Mouse (Mus musculus): ENCODE data around the gene Ube2s. TPM values are rescaled to one million over a fixed set of nuclear protein-coding genes. Genes with fewer than 3 reads are reported as not detected.
"Not testable (repeated sequence)": the region's sequence is repeated elsewhere in the genome, so short reads cannot be mapped to it uniquely, and the experiment has no call there.

Gene Ube2s
- total RNA-seq (2015) = 280 and 341 TPM in 2 replicates
- 169 and 190 TPM in 2 replicates for total RNA-seq (2017)

DNA sequence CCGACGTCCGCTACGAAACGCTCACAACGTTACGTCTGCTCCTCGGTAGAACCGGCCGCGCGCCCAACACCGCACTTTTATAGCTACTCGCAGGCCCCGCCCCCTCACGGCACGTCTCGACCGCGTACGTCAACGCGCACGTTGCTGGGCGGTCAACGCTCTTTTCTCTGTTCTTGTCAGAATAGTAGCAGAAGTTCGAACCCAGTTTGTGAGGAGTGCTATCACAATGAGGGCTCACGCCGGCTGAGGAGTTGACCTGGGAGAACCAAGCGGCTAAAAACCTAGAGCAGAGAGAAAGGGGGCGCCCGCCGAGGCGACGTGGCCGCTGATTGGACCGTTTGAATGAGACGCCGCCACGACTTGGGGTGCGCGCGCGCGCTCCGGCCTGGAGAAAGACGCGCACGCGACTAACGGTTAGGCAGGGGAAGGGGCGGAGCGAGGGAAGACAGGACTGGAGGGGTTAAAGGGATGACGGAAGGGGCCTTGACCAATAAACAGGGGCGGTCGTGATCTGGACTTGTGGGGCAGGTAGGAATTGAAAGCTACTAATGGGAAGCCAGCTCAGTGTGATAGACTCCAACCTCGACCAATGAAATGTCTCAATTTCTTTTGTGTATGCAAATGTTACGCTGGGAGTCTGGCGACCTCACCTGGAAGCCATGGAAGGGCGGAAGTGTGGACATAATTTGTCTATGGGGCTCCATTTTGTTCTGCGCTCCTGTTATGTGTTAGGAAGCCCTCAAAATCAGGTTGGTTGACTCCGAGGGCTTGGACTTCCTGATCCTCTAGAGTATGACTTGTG is at the start of gene Ube2s:
TSS of gene Ube2s (minus strand) at position 288 of the 802 bp plus-strand sequence.
- peak; percentile 92 for ATAC-seq (replicated peaks; ENCODE audit: poor library complexity)

DNA sequence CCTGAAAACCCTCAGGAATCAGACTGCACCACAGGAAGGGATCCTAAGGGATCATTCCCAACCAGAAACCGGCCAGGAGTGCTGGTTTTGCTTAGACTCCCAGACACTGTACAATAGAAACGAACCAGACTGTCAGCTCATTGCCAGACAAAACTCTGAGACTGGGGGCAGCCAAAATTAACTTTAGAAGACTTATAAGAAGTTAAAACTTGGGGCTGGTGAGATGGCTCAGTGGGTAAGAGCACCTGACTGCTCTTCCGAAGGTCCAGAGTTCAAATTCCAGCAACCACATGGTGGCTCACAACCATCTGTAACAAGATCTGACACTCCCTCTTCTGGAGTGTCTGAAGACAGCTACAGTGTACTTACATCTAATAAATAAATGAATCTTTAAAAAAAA is 48.5 kb upstream of the Ube2s start:
- not testable (repeated sequence) for ATAC-seq (replicated peaks; ENCODE audit: poor library complexity)

DNA sequence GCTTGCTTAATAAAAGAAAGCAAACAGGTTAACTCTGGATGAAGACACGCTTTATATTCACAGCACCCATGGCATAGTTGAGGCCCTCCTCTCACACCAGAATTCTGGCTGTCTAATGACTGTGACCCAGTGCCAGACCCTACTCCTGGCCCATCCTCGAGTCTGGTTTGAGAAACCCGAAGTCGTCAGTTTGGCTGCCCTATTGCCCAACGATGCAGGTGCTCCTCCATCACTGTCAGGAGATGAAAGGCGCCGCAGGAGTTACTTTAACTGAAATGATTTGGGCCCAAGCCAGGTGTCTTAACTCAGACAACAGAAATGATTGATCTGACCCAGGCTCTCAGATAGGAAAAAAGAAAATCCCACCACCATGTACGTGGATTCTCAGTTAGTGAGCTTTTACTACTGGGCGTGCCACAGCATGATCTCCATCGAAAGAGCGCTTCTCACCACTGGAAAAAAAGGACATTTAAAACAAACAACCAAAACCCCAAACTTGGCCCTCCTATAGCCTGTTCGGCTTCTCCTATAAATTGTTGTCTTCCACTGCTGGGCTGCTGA is 47.1 kb upstream of the Ube2s start:
- no peak for ATAC-seq (replicated peaks; ENCODE audit: poor library complexity)

DNA sequence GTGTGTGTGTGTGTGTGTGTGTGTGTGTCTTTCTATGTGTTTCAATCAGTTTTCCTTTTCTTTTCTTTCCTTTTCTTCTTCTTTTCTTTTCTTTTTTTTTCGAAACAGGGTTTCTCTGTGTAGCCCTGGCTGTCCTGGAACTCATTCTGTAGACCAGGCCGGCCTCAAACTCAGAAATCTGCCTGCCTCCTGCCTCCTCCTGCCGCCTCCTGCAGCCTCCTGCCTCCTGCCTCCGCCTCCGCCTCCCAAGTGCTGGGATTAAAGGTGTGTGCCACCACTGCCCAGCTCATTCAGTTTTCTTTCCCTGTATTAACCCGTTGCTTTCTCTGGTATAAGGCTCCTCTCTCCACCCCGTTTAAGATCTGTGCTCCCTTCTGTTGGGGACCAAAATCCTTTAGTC is 44.9 kb upstream of the Ube2s start:
- no peak for ATAC-seq (replicated peaks; ENCODE audit: poor library complexity)

DNA sequence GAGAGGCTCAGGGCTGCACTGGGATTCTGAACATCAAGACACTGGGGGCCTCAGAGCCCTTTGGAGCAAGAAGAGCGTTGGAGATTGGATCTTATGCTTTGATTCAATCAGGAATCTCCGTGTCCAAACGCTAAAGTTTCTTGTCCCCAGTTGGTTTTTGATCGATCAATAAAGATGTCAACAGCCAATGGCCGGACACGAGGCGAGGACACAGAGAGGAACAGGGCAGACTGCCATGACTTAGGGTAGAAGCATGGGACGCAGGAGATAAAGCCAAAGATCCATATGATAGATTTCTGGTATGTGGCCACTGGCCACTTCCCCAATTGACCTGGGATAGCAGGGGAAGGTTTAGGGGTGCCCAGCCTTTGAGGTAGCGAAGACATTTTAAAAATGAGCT is 44.1 kb upstream of the Ube2s start:
- ATAC-seq (replicated peaks; ENCODE audit: poor library complexity) = no peak

DNA sequence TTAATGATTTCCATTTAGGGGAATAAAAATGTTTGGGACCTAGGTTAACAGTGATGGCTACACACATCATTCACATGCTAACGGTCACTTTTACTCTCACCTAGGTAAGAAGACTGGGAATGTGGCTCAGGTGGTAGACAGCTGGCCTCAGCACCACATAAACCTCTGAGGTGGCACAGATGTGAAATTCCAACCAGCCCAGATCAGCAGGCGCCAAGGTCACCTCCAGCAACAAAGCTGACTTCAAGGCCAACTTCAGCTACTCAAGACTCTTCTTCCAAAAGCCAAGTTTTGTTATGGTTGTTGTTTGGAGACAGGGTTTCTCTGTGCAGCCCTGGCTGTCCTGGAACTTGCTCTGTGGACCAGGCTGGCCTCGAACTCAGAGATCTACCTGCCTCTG is 41.2 kb upstream of the Ube2s start:
- ATAC-seq (replicated peaks; ENCODE audit: poor library complexity) = no peak

DNA sequence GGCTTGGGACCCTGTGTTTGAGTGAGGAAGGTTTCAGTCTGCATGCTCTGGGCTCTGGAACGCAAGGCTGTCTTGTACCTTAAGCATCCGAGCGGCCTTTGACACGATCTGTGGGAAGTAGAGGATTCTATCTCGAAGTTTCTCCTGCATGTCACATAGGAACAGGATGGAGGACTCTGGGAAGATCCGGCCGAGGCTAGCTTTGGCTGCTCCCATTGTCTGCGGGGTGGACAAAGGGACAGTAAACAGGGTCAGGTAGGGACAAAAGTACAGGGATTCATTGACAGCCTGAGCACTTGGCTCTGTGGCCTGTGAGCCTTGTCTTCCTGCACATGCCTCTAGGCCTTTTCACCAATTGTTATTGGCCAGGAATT is 38.9 kb upstream of the Ube2s start:
- no peak for ATAC-seq (replicated peaks; ENCODE audit: poor library complexity)

DNA sequence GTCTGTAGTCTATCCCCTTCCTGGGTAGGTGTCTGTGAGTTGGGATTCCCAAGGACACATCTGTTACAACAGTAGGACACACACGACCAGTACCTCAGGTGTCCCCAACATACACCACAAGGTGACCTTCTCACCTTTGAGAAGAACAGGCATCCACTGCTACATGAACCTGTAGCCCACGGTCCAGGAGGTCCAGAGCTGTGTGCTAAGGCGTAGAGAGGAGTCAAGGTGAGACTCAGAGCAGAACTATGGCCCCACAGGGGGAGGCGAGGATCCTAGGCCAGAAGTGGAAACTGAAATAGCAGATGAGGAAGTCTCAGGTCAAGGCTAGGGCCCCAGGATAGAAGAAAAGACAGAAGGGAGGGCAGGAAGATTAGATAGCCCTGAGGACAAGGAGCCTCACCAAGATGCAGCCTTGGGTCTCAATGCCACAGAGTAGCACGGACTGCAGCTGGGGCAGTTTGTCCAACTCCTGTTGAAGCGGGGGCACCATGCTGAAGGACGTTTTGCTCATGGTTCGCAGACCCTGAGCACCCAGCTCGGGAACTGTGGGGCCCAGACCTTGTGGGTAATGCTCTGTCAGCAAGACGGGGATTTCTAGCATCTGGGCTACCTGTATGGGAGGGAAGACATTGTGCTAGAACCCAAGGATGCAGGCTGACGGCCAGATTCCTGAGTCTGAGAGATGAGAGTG is 38.4 kb upstream of the Ube2s start:
- ATAC-seq (replicated peaks; ENCODE audit: poor library complexity) = no peak

DNA sequence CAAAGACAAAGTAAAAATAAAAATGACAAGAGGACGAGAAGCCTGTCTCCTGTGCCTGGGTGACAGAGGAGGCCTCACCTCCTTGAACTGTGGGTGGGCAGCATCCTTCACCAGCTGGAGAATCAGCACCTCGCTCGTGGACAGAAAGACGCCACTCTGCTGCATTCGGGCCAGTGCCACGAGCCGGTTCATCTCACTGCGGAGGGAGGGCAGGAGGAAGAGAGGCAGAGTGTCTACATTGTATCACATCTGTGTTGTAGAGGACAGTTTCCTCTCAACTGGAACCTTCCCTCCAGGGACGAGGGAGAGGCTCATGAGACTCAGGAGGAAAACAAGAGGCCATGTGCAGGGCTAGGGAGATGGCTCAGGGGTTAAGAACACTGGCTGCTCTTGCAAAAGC is 37.0 kb upstream of the Ube2s start:
- no peak for ATAC-seq (replicated peaks; ENCODE audit: poor library complexity)

DNA sequence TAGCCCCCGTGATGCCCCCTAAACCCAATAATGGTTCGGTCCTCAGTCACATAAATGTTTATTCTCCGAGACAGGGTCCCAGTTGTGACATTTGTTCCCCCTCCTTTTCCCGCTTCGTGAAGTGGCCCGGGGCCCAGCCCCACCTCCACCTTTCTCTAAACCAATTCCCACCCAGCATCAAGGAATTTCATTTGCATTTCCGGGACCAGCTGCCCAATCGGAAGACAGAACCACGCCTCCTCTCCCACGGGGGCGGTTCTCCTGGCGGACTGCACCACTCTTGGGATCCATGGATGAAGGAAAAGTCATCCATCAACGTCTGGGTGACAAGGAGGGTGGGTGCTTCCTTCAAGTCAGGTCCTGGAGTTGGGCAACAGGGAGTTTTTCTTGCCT is 32.5 kb upstream of the Ube2s start:
- ATAC-seq (replicated peaks; ENCODE audit: poor library complexity) = 0 out of 2 replicates have a peak, but pooled peaks have one; percentile 18

DNA sequence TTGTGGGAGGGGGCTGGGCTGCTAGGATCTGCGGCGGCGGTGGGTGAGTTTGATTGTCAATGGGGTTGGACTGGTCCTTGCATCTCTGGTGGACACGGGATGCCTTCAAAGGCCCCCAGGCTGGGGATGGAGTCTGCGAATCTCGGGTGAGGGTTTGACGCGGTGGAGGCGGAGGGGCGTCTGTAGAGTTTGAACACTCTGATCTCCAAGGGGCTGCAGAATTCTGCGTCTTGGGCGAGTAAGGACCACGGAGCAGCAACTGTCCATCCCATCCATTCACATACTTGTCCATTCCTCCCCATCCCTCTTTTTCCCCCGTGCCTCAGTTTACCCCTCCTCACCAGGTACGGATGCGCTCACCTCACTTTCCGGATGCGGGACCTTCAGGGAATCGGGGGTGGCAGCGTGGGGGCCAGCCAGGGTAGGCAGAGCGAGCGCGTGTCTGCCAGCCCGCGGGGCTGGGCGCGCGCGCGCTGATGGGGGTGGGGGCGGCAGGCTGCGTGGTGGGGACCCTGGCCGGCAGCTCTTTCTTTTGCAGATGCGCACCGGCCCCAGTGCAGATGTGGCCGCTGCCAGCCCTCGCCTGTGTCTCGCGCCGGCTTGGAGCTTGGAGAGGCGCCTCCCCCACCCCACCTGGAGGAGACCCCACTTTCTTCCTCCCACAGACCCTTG is 32.0 kb upstream of the Ube2s start, which contains the start of gene Shisa7:
TSS of gene Shisa7 (minus strand) at position 452 of the 672 bp plus-strand sequence.
- no peak for ATAC-seq (replicated peaks; ENCODE audit: poor library complexity)

DNA sequence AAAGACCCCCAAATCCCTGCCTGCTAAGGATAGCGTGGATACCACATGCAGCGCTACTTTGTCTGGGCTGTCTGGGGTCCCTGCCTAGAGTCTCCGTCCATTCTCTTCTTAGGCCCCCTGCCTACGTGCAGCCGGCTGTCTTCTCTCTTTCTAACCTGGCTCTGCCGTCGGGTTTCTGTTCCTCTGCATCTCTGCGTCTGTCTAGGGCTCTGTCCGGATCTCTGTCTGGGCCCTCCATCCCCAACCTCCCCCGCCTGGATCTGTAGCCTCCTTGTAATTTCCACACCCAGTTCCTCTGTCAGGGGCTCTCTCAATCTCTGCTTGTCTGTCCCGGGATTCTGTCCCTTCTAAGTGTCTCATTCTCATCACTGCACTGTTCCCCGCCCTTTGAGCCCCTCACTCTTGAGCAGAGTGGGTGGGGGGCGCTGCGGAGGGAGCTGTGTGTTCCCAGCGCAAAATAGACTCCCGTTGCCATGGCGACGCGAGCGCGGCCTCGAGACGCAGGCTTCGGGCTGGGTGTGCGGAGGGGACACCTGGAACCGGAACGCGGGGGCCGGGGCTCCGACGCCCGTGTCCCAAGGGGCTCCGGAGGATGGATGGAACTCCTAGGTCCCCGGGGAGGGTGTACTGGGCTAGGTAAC is 31.3 kb upstream of the Ube2s start:
- no peak for ATAC-seq (replicated peaks; ENCODE audit: poor library complexity)

DNA sequence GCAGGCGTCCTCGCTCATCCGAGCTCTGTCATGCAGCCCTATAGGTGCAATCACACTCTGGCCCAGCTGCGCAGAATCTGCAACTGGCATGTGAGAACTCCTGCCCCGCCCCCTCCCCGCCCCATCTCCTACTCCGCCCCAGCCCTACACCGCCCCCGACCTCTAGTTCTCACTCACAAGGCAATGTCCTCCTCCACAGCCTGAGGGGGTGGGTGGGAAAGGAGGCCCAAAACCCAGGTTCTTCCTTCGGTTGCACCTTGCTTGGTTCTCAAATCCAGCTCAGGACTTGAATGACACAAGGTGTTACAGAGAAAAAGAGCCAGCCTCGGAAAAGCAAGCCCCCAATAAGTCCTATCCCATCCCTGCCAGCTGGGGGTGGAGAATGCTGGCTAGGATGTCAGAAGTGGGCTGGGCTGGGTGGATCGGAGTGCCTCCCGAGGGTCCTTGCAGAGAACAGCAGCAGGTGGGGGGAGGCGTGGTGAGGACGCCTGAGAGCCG is 30.3 kb upstream of the Ube2s start:
- peak; percentile 46 for ATAC-seq (replicated peaks; ENCODE audit: poor library complexity)

DNA sequence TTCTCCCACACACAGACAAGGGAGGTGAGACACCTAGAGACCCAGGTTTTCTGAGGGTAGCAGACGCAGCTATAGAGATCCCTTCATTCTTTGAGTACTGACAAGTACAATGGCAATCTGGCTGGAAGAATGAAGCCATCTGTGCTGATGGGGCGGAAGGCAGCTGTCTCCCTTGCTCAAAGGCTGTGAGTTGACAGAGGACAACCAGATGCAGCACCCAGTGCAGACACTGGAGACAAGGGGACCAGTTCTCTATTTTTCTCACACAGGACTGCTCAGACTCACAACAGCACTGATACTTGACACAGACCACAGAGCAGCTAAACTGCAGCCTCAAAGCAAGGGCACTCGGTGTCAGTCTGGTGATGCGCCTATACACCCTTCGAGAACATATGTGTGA is 29.7 kb upstream of the Ube2s start:
- peak; percentile 20; the same call in 1 of the 2 replicates for ATAC-seq (replicated peaks; ENCODE audit: poor library complexity)

DNA sequence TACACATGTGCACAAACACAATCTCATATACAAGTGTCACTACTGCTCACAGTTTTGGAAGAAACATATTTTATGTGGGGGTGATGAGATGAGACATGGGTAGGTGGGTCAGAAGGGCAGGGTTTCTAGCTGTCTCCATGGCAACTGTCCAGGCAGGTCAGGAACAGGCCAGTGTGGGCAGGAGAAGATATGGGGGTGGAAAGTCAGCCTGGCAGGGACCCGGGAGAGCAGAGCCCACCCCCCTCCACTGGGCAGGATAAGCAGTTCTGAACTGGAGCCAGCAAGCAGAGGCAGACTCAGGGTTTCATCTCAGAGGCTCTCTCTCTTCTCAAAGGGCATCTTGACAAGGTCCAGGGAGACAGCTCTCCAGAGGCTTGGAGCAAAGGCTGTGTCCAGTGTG is 25.2 kb upstream of the Ube2s start:
- no peak for ATAC-seq (replicated peaks; ENCODE audit: poor library complexity)

DNA sequence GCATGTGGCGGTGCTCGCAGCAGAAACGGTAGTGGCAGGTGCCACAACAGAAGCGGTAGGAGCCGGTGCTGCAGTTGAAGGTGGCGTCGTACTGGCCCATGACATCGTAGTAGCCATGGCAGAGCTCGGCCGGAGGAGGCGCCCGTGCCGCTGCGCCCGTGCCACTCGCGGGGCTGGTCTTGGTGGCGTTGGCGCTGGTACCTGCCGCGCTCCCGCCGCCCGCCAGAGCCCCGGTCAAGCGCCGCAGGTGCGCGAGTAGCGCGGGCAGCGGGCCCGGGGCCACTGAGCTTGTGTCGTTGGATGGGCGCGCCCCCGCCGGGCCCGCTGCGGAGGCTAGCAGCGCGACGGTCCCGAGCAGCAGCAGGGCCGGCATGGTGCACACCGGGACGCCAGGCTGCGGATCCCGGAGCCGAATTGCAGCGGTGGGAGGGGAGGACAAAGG is 24.0 kb upstream of the Ube2s start:
- ATAC-seq (replicated peaks; ENCODE audit: poor library complexity) = peak; percentile 98

DNA sequence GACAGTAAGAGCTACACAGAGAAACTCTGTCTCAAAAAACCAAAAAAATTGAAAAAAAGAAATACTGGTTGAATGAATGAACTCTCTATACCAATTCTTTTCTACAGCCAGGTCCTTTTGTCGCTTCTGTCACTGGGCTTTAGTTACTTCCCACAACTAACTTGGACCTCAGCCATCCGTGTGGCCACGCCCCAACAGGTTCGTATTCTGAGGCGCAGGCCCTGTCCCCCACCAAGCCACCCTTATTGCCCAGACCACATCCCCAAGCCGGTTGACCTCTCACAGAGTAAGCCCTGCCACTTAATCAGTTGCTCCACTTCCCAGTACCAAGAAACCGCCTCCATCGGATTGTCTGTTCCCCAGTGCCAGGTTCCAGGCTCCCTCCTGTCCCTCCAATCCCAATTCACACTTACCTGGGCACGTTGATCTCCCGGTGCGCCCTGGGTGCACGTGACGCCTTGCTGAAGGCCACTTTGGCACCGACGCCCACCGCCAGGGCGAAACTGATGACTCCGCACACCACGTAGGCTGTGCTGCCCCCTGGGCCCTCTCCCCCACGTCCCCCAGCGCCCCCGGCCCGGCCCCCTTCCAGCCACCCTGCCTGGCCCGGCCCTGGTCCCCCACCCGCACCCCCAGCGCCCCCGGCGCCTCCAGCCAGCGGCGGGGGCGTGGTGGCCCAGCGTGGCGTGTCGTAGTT is 23.4 kb upstream of the Ube2s start:
- 0 out of 2 replicates have a peak, but pooled peaks have one; percentile 10 for ATAC-seq (replicated peaks; ENCODE audit: poor library complexity)

DNA sequence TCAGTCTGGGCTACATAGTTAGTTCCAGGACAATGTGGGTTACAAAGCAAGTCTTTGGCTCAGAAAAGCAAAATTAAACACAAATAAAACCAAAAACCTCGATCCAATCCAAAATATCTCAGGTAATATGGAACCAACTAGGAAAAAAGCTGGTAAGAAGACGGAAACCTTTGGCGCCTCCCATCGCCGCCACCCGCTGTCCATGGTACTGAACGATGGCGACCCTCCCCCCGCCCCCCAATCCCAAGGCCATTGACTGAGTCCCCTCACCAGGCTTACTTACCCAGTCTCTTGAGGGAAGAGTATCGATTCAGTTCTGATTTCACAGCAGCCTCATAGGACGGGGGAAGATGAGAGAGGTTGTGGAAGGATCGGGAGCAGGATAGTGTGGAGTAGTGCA is 18.1 kb upstream of the Ube2s start:
- no peak for ATAC-seq (replicated peaks; ENCODE audit: poor library complexity)

DNA sequence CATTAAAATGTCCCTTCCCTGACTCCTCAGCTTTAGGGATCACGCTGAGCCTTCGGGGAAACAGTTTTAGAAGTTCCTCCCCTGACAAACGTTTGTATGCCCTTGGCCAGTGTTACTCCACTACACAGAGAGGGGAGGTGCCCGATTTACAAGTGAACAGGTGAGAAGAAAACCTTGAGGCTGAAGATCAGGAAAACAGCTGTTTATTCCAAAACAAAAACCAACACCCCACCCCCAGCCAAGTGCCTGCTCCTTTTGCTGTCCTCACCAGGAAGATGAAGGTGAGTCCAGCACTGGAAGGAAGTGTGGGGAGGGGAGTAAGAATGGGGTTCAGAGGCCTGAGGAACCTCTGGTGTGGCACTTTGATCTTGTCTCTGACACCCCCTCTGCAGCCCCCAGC is 13.0 kb upstream of the Ube2s start:
- ATAC-seq (replicated peaks; ENCODE audit: poor library complexity) = no peak

All from megakaryocyte progenitor cell, adult 5-6 weeks (primary cell).